Mouse (Mus musculus): ENCODE measurements at regions not wholly inside any gene's neighbourhood (a gene's known extent, or its start where the extent isn't known, plus 50 kb on each side); places are given as distances from the start of the nearest gene placed in this dataset.
A peak's percentile ranks its signal among the peaks of the same experiment; 100 is the strongest.

- 85% methylated on average over 4 of the region's 4 CpGs for WGBS
- no peaks in the 10 kb centered on the region for H3K36me3 ChIP-seq (ENCODE audit: control insufficient read depth, insufficient read depth, low read length)
- H3K9ac ChIP-seq (replicated peaks; ENCODE audit: low read depth, low read length), result no peak overlapping the region
- H3K4me1 ChIP-seq (ENCODE audit: control insufficient read depth, insufficient read depth, low read length), result no peaks in the 10 kb centered on the region
- H3K4me2 ChIP-seq (replicated peaks; ENCODE audit: low read depth, low read length), result no peak overlapping the region
- no peak overlapping the region for H3K27ac ChIP-seq (ENCODE audit: low read length)
- H3K9me3 ChIP-seq (ENCODE audit: control insufficient read depth, low read depth, low read length), result no peaks in the 10 kb centered on the region
- no peak for ATAC-seq (ENCODE audit: insufficient number of reproducible peaks, insufficient read depth, low FRiP score, low read depth)
- H3K27me3 ChIP-seq (ENCODE audit: control insufficient read depth, insufficient read depth, low read length), result no peaks in the 10 kb centered on the region
- H3K4me3 ChIP-seq (ENCODE audit: low read depth, low read length), result no peak overlapping the region
These were observed 487.3 kb upstream of the Cblb start for GRCm38 (mm10) chr16:51543769-51544168.

- no peak overlapping the region for H3K27ac ChIP-seq (ENCODE audit: low read length)
- H3K27me3 ChIP-seq (ENCODE audit: control insufficient read depth, insufficient read depth, low read length), result no peaks in the 10 kb centered on the region
- no peak overlapping the region for H3K9ac ChIP-seq (replicated peaks; ENCODE audit: low read depth, low read length)
- ATAC-seq (ENCODE audit: insufficient number of reproducible peaks, insufficient read depth, low FRiP score, low read depth), result no peak
- no peak overlapping the region for H3K4me3 ChIP-seq (ENCODE audit: low read depth, low read length)
- 92% methylated on average over 1 of the region's 1 CpGs for WGBS
- no peaks in the 10 kb centered on the region for H3K4me1 ChIP-seq (ENCODE audit: control insufficient read depth, insufficient read depth, low read length)
- H3K9me3 ChIP-seq (ENCODE audit: control insufficient read depth, low read depth, low read length), result no peaks in the 10 kb centered on the region
- H3K36me3 ChIP-seq (ENCODE audit: control insufficient read depth, insufficient read depth, low read length), result no peaks in the 10 kb centered on the region
- no peak overlapping the region for H3K4me2 ChIP-seq (replicated peaks; ENCODE audit: low read depth, low read length)
These were observed 484.0 kb upstream of the Cblb start for GRCm38 (mm10) chr16:51547032-51547431.

GRCm38 (mm10) chr16:51562866-51563658, 468.0 kb upstream of the Cblb start:
- Histone ChIP-seq H3K4me2 (replicated peaks; ENCODE audit: low read depth, low read length) (no peak overlapping the region), H3K9ac (replicated peaks; ENCODE audit: low read depth, low read length) (no peak overlapping the region), H3K4me3 (ENCODE audit: low read depth, low read length) (no peak overlapping the region), H3K9me3 (ENCODE audit: control insufficient read depth, low read depth, low read length) (no peaks in the 10 kb centered on the region), H3K27me3 (ENCODE audit: control insufficient read depth, insufficient read depth, low read length) (no peaks in the 10 kb centered on the region), H3K4me1 (ENCODE audit: control insufficient read depth, insufficient read depth, low read length) (no peaks in the 10 kb centered on the region), H3K27ac (ENCODE audit: low read length) (no peak overlapping the region), H3K36me3 (ENCODE audit: control insufficient read depth, insufficient read depth, low read length) (no peaks in the 10 kb centered on the region)
- WGBS, result 85% methylated on average over 5 of the region's 5 CpGs
- no peak for ATAC-seq (ENCODE audit: insufficient number of reproducible peaks, insufficient read depth, low FRiP score, low read depth)

- H3K4me2 ChIP-seq (replicated peaks; ENCODE audit: low read depth, low read length), result no peak overlapping the region
- H3K27me3 ChIP-seq (ENCODE audit: control insufficient read depth, insufficient read depth, low read length), result no peaks in the 10 kb centered on the region
- no peak overlapping the region for H3K9ac ChIP-seq (replicated peaks; ENCODE audit: low read depth, low read length)
- no peaks in the 10 kb centered on the region for H3K9me3 ChIP-seq (ENCODE audit: control insufficient read depth, low read depth, low read length)
- ATAC-seq (ENCODE audit: insufficient number of reproducible peaks, insufficient read depth, low FRiP score, low read depth), result no peak
- no peak overlapping the region for H3K4me3 ChIP-seq (ENCODE audit: low read depth, low read length)
- no peaks in the 10 kb centered on the region for H3K4me1 ChIP-seq (ENCODE audit: control insufficient read depth, insufficient read depth, low read length)
- H3K27ac ChIP-seq (ENCODE audit: low read length), result no peak overlapping the region
- no peaks in the 10 kb centered on the region for H3K36me3 ChIP-seq (ENCODE audit: control insufficient read depth, insufficient read depth, low read length)
These were observed 467.0 kb upstream of the Cblb start for GRCm38 (mm10) chr16:51564064-51564463.

- H3K27me3 ChIP-seq (ENCODE audit: control insufficient read depth, insufficient read depth, low read length), result no peaks in the 10 kb centered on the region
- WGBS, result 62% methylated on average over 2 of the region's 2 CpGs
- no peaks in the 10 kb centered on the region for H3K9me3 ChIP-seq (ENCODE audit: control insufficient read depth, low read depth, low read length)
- H3K4me2 ChIP-seq (replicated peaks; ENCODE audit: low read depth, low read length), result no peak overlapping the region
- H3K9ac ChIP-seq (replicated peaks; ENCODE audit: low read depth, low read length), result no peak overlapping the region
- no peaks in the 10 kb centered on the region for H3K4me1 ChIP-seq (ENCODE audit: control insufficient read depth, insufficient read depth, low read length)
- no peak for ATAC-seq (ENCODE audit: insufficient number of reproducible peaks, insufficient read depth, low FRiP score, low read depth)
- no peaks in the 10 kb centered on the region for H3K36me3 ChIP-seq (ENCODE audit: control insufficient read depth, insufficient read depth, low read length)
- H3K4me3 ChIP-seq (ENCODE audit: low read depth, low read length), result no peak overlapping the region
- H3K27ac ChIP-seq (ENCODE audit: low read length), result no peak overlapping the region
These were observed 453.0 kb upstream of the Cblb start for GRCm38 (mm10) chr16:51577915-51578593.

- Histone ChIP-seq H3K36me3 (ENCODE audit: control insufficient read depth, insufficient read depth, low read length) (no peaks in the 10 kb centered on the region), H3K9ac (replicated peaks; ENCODE audit: low read depth, low read length) (no peak overlapping the region), H3K4me3 (ENCODE audit: low read depth, low read length) (no peak overlapping the region), H3K4me2 (replicated peaks; ENCODE audit: low read depth, low read length) (no peak overlapping the region), H3K4me1 (ENCODE audit: control insufficient read depth, insufficient read depth, low read length) (no peaks in the 10 kb centered on the region), H3K27me3 (ENCODE audit: control insufficient read depth, insufficient read depth, low read length) (no peaks in the 10 kb centered on the region), H3K27ac (ENCODE audit: low read length) (no peak overlapping the region), H3K9me3 (ENCODE audit: control insufficient read depth, low read depth, low read length) (no peaks in the 10 kb centered on the region)
- ATAC-seq (ENCODE audit: insufficient number of reproducible peaks, insufficient read depth, low FRiP score, low read depth), result no peak
- 65% methylated on average over 1 of the region's 1 CpGs for WGBS
These were observed 450.5 kb upstream of the Cblb start for GRCm38 (mm10) chr16:51580525-51580924.

GRCm38 (mm10) chr16:51589924-51590397, 441.1 kb upstream of the Cblb start:
- Histone ChIP-seq H3K9me3 (ENCODE audit: control insufficient read depth, low read depth, low read length) (no peaks in the 10 kb centered on the region), H3K27ac (ENCODE audit: low read length) (no peak overlapping the region), H3K4me1 (ENCODE audit: control insufficient read depth, insufficient read depth, low read length) (no peaks in the 10 kb centered on the region), H3K4me2 (replicated peaks; ENCODE audit: low read depth, low read length) (no peak overlapping the region), H3K9ac (replicated peaks; ENCODE audit: low read depth, low read length) (no peak overlapping the region), H3K36me3 (ENCODE audit: control insufficient read depth, insufficient read depth, low read length) (no peaks in the 10 kb centered on the region), H3K4me3 (ENCODE audit: low read depth, low read length) (no peak overlapping the region), H3K27me3 (ENCODE audit: control insufficient read depth, insufficient read depth, low read length) (no peaks in the 10 kb centered on the region)
- WGBS, result 31% methylated on average over 2 of the region's 2 CpGs
- no peak for ATAC-seq (ENCODE audit: insufficient number of reproducible peaks, insufficient read depth, low FRiP score, low read depth)

- Histone ChIP-seq H3K9me3 (ENCODE audit: control insufficient read depth, low read depth, low read length) (no peaks in the 10 kb centered on the region), H3K4me2 (replicated peaks; ENCODE audit: low read depth, low read length) (no peak overlapping the region), H3K27me3 (ENCODE audit: control insufficient read depth, insufficient read depth, low read length) (no peaks in the 10 kb centered on the region), H3K36me3 (ENCODE audit: control insufficient read depth, insufficient read depth, low read length) (no peaks in the 10 kb centered on the region), H3K9ac (replicated peaks; ENCODE audit: low read depth, low read length) (no peak overlapping the region), H3K4me3 (ENCODE audit: low read depth, low read length) (no peak overlapping the region), H3K4me1 (ENCODE audit: control insufficient read depth, insufficient read depth, low read length) (no peaks in the 10 kb centered on the region), H3K27ac (ENCODE audit: low read length) (no peak overlapping the region)
- ATAC-seq (ENCODE audit: insufficient number of reproducible peaks, insufficient read depth, low FRiP score, low read depth), result peak; percentile 53
These were observed 413.4 kb upstream of the Cblb start for GRCm38 (mm10) chr16:51617579-51617978.
